Mouse (Mus musculus) CD4-positive, CD25-positive, alpha-beta regulatory T cell, adult 2 months (primary cell): ENCODE measurements around the gene Gm20661.
A peak's percentile ranks its signal among the peaks of the same experiment; 100 is the strongest.

ENCODE experiments used
- DNase-seq: peaks from one replicate; pipeline ENCODE4 v3.0.0-alpha.2; 2012; ENCODE audit warnings: low read depth, low spot score

Gm20661 gene

DNA sequence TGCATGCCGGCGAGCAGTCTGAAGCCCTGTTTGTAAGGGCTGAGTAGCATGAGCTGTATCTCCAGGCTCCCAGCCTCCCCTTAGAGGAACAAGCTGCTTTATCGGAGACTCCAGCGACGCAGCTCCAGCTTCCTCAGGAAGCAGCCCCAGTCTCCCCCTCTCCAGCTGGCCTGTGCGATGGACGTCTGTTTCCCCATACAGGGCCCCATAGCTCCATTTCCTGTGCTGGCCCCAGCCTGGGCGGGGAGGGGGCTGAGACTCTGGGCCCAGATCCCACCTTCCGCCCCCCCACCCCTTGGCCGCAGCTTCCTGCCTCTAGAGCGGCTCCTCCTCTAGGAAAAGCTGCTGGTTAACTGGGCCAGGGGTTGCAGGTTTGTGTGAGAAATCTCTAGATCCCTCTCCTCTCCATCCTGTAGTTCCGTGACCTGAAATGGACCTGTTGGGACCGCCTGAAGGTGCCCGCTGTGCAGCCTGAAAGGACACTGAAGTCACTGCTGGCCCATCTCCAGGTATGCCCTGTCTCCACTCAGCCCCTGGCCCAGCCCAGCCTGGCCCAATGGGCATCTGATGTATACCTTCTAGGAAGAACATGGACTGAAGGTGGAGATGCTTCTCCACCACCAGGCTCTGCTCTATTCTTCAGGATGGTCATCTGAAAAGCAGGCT lies at the start of gene Gm20661:
TSS of gene Gm20661 (plus strand) at position 378 of the 666 bp plus-strand sequence.
- DNase-seq, result peak; percentile 47

DNA sequence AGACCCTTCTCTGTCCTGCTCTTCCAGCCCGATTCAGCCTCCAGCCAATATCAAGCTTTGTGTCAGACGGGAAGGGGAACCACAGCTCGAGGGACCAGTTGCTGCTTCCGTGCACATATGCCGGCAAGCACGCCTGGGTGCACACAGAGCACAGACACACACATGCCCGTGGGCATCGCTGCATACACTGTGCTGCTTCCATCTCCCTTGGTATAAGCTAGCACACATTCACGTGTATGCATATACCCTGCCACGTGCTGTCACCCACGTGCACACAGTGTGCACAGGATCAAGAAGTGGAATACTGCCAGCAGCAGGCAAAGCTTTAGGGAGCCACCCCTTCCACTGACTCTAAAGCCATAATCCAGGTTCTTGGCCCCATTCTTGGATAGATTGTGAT lies 48.7 kb upstream of the Gm20661 start:
- no peak for DNase-seq

DNA sequence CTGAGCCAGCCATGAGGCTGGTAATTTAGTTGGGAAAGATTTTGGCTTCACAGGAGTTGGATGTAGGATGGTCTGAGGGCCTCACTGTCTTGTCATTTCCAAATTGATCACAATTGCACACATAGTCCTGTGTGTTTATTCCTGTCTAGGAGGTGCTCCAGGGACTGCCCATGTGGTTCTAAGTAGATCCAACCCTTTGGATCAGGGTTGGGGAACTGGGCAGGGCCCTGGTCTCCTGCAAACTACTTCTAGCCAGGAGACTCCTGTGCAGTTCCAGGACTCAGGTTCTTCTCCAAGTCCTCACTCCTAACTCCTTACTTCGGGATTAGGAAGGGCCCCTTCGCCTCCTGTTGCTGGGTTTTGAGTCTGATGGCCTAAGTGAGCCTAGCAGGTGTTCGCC lies 47.5 kb upstream of the Gm20661 start, which contains the start of gene Camkv:
TSS of gene Camkv (plus strand) at position 301 of the 400 bp plus-strand sequence.
- no peak for DNase-seq

DNA sequence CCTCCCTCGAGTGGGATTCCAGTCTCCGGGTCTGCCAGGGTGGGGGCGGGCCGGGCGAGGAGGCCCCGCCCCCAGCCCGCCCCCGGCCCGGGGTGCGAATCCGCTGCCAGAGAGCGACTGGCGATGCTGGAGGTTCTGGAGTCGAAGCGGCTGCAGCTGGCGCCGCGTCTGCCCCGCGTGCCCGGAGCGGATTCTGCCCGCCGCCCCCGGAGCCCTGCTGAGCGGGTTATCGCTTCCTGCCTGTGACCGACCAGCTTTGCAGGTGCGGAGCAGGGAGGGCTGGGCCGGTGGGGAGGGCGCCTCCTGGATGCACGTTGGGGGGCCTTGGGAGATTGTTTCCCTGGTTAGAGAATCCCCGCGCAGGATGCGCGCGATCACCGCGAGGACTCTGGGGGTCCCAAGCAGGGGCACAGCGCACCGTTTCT lies 47.1 kb upstream of the Gm20661 start:
- DNase-seq, result peak; percentile 55

DNA sequence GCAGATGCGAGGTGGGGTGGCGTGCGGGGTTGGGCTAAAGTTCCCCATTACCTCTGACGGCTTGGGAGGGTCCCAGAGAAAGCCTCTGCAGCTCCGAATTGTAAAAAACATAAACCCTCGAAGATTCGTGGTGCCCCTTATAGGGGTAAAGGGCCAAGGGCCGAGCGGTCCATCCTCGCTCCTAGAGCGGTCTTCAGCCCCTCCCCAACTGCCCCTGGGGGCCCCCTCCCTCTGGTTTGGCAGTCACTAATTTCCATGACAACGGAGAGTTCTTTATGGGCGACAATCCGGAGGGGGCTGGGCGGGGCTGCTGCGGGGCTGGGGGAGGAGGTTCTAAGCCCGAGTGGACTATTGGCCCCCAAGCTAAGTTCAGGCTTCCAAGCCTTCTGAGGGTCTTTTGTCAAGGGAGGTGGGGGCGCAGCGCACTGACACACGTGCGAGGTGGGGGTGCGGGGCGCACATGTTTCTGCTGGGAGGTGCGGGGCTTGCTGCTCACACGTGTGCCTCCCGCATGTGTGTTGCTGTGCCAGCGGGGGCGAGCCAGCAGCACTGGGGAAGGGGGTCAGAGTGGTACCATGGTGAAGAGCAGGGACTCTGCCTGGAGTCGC lies 46.5 kb upstream of the Gm20661 start:
- DNase-seq, result peak; percentile 9

DNA sequence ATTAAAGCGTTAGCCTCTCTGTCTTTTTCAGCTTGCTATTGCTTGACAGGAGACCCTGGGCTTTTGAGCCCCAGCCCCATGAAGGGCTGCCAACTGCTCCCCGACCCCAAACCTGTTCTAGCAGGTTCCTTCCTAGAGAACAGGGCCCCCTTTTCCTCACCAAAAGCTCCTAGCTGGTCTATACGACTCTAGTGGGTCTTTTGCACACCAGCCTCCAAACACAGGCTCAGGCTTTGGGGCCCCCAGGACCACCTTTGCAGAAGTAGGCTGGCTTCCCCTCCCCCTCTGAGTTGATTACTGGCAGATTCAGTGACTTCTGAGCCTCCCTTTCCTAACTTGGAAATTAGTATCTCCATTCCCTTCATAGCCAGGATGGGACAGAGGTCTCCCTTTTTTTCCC lies 46.0 kb upstream of the Gm20661 start:
- DNase-seq, result no peak

DNA sequence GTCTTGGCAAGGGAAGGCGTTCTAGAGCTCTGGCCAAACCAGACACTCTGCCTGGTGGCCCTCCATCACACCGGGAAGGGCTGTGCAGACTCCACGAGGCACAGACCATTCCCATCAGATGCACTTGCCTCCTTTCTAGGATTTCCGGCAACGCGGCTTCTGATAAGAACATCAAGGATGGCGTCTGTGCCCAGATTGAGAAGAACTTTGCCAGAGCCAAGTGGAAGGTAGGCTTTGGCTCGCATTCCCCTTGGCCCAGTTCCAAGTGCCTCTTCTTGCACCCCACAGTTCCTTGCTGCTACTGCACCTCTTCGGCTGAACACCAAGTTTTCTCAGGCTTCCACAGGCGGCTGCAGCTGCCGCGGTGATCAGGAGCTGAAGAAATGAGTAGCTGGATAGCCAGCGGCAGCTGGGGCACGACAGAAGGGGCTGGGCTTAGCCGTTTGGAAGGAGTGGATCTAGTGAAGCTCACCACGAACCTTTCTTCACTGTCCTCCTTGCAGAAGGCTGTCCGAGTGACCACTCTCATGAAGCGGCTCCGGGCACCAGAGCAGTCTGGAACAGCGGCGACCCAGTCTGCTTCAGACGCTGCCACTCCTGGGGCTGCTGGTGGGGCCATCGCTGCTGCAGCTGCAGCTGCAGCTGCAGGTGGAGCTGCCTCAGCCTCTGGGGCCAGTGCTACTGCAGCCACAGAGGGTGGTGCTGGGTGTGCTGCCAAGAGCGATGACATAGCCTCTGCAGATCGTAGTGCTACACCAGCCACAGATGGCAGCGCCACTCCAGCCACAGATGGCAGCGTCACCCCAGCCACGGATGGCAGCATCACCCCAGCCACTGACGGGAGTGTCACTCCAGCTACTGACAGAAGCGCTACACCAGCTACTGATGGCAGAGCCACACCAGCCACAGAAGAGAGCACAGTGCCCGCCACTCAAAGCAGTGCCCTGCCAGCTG lies 35.3 kb upstream of the Gm20661 start:
- DNase-seq, result no peak

DNA sequence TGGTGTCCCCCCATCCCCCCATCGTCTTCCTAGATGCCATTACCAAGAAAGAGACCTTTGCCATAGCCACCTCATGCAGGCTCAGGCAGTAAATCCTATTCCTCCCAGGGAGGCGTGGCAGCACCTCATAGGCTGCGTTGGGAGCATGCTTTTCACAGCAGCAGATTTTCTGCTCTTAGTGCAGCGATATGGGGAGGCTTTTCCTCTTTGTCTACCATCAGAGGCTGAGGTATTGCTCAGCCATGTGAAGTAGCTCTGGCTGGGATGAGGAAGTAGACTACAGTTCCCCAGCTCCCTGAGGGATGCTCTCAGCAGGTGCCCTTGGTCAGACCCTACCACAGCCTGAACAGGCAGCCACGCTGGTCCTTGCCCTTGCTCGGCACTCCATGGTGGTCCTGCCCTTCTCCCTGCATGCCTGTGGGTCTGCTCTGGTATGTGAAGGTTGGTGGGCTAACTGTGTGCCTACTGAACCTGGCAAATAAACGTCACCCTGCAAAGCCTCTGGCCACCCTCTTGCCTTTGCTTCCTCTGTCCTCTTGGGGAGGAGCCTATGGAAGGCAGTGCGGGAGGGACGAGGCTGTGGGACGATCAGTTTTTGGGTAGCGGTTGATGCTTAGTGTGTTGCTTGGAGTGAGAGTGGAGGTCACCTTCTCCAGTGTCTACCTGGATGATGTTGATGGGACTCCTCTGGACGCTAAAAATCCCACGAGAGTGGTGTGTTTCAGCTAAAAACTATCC lies 33.5 kb upstream of the Gm20661 start:
- DNase-seq, result no peak

DNA sequence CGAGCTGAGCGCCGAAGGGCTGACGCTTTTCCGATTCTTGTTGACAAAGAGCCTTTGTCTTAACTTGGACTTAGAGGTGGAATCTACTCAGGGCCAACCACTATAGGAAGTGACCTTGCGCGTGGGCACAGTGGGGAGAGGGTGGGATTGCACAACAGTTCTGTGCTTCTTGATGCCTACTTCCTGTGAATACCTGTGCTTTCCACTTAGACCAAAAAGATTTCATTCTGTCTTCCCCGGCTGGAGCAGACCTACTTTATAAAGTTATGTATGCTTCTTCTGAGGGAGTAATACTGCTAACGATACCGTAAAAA lies 33.0 kb upstream of the Gm20661 start, which contains the start of gene Traip:
TSS of gene Traip (plus strand) at position 215 of the 314 bp plus-strand sequence.
- no peak for DNase-seq

DNA sequence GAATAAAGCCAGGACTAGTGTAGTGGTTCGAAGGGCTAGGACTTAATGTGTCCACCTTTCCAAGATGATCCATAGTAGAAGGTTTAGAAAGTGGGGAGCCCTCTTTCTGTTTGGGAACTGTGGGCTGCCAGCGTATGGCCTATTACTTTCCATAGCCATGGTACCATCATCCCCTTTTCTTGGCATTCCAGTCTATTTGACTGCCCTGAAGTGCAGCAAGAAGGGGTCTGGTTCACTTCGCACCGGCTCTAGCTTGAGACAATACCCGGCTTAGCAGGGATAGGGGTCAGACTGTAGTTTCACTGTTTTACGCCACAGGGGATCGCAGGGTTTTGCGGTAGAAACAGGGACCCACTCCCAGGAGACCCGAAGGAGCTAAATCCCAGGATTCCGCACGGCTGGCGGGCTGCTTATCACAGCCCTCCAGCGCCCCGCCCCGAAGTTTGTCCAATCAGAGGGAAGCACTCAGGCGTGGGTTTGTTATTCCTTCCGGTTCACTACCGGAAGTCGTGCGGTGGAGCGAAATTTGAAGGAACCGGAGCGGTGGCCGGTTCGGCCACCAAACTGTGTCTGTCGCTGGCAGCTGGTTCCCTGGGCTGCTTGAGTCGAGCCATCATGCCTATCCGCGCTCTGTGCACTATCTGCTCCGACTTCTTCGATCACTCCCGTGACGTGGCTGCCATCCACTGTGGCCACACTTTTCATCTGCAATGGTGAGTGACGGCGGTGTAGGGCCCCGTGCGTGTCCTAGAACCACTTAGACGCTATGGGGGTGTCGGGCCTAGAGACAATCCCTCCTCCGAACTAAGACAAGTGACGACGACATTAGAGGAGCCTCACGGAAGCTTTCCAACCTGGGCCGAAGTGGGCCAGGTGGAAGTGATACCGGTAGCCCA lies 32.1 kb upstream of the Gm20661 start:
- DNase-seq, result peak; percentile 90

DNA sequence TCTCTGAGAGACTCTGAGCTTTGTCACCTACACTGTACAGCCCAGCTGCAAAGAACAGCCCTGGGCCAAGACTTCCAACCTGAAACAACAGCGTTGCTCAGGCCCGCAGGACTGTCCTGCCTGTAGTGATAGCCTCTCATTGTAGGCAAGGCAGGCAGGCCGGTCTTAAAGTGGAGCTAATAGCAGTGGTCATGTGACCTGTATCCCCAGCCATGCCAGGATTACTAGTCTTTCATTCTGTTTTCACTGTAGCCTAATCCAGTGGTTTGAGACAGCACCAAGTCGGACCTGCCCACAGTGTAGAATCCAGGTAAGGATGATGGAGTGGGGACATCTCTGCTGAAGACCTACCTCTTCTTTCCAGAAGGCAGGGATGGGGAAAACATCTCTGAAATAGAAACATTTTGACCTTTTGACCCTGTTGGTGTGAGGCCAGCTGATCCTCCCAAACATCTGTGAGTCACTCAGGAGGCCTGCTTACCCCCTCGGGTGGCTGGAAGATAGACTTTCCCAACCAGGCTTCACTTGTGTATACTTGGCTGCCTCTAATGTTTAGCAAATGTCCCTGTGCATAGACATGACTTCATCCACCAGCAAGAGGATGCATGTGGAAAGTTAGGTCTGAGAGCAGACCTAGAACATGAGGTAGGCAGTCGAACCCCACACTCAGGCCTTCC lies 27.1 kb upstream of the Gm20661 start:
- DNase-seq, result no peak

DNA sequence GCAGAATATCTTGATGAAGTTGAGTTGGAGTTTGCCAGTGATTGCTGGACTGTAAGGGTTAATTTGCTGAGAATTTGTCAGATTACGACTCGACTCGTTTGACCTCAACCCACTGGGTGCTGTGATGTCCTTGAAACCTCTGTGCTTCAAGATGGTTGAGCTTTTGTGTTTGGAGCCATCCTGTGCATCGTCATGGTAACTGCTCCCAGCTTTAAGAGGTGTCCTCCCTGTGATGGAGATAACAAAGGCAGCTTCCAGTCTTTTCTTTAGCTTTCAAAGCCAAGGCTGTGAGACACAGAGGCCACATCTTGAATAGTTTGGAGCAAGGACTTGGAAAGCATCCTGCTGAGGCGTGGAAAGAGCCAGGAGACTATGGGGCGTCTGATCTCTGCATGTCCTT lies 25.7 kb upstream of the Gm20661 start:
- DNase-seq, result no peak

DNA sequence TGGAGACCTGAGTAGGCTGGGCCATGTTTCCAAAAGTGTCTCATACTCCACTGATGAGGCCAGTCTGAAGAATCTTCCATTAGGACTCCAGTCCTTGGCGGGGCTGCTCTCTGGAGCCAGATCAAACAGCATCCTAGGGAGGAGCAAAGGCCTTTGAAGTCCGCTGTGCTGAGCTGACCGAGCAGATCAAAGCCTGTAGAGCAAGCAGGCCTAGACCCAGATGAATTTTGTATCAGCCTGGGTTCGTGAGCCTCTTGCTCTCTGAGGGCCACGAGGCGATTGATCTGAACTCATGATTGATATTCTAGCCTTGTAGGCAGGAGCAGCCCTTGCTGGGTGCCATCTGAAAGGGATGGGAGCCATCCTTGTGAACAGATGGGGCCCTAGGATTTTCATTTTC lies 23.0 kb upstream of the Gm20661 start:
- DNase-seq, result no peak

DNA sequence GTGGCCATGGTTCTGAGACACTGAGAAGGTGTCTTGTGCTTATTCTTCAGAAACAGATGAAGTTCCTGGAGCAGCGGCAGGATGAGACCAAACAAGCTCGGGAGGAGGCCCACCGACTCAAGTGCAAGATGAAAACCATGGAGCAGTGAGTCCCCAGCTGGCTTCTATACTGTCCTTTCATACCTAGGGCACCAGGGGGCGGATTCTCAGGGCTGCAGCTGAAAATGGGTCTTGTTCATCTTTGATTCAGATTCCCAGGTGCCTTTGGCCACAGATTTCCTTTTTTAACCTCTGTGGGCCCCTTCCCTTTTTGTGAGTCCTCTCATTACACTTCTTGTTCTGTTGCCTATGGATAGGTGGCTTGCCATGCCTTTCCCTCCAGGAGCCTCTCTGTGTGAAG lies 21.9 kb upstream of the Gm20661 start:
- peak; percentile 38 for DNase-seq

DNA sequence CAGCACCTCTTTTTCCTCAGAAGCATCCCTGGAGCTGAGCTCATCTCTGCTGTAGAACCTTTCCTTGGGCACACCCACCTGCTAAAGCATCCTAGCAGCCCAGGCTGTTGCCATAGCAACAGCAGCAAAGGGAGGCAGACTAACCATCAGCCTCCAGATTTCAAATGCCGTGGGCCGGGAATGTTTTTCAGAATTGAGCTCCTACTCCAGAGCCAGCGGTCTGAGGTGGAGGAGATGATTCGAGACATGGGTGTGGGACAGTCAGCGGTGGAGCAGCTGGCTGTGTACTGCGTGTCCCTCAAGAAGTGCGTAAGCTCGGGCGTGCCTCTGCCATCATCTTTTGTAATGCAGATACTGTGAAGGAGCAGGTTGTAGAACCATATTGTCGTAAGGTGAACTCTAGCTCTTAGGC lies 21.5 kb upstream of the Gm20661 start:
- DNase-seq, result no peak

DNA sequence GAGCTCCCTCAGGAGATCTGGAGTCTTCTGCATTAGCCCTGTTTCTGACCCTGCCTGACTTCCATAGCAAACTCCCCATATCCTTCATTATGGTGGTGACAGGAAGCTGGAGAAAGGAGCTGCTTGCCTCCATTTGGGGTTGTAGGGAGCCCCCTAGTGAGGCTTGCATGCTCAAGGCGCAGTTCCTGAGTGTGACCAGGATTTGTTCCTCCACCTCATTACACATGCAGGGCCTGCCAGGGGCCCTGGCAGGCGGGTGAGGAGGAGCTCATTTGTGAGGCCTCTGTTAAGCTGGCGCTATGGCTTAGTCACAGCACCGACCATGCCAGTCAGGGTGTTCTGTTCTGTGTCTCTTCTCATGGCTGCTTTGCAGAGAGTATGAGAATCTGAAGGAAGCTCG lies 21.0 kb upstream of the Gm20661 start:
- DNase-seq, result no peak

DNA sequence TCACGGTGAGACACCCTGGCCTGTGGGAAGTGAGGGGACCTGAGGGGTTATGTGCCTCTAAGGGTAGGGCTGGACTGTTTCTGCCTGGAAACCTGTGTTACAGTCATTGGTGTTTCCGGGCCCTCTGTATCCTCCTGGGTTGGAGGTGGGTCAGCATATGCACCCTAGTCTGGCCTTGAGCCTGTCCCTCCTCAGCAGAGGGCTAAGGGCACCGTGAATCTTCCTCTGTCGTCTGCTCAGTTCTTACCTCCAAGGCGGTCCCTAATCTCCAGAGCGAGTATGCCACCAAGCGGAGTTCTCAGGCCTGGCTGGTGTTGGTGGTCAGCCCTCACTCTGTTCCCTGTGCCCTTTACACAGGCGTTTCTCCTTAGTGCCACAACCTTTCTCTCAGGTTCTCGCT lies 19.9 kb upstream of the Gm20661 start:
- DNase-seq, result no peak

DNA sequence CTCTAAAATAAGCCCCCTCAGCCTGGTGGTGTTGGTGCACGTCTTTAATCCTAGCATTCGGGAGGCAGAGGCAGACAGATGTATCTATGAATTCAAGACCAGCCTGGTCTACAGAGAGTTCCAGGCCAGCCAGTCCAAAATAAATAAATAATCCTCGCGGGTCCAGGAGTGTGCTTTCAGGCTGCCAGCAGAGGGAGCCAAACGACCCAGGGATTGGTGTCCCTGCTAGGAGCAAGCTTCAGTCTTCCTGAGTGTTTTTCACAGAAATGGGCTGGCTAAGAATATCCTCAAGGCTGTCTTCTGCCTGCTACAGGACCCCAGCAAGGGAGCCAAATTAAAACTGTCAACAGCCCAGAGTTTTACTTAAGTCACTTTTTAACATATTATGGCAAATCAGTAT lies 19.2 kb upstream of the Gm20661 start:
- peak; percentile 91 for DNase-seq

DNA sequence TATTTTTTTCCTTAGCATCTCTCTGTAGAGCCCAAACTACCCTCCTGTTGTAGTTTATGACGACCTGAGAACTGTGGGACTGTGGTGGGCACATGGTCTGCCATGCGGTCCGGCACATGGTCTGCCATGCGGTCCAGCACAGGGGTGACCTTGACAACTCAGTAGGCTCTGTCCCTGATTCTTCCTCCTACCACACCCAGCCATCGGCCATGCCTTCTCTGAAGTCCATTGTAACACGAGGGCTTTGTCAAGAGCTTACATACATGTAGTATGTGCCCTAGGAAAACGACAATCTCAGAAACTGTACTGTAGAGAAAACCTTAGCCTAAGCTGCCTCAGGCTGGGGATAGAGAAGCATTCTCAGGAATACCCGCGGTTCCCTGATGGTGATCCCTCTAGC lies 18.2 kb upstream of the Gm20661 start:
- DNase-seq, result no peak

DNA sequence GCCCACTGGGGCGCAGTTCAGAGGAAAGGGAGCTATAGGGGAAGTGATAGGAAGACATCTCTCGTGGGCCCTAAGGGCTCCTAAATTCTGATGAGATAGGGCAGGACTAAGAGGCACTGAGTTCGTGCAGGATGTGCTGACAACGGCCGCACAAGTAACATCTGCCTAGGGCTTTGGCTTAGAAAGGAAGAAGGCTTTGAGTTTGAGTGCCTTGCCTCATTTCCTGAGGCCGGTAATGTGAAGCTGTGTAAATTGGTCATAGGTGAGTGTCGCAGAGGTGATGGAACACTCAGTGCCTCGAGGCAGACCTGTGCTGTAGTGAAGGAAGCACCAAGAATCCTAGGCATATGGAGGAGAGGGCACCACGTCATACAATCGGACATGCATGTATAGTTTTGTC lies 16.2 kb upstream of the Gm20661 start:
- no peak for DNase-seq
